Mouse (Mus musculus): Measurements from ENCODE around the gene Snx32. TPM values are rescaled to one million over a fixed set of nuclear protein-coding genes. Genes with fewer than 3 reads are reported as not detected.

Gene Snx32
- total RNA-seq, 2 experiments from 2014 or later = 81.5 to 89.0 TPM

- peak within 1 kb of the TSS; percentile 90 for H3K27ac ChIP-seq
Observed at GRCm38 (mm10) chr19:5460465-5460911, 49.9 kb downstream of the Snx32 start, which contains the start of gene Fibp. TSS of gene Fibp (plus strand) at chr19:5460615.

DNA sequence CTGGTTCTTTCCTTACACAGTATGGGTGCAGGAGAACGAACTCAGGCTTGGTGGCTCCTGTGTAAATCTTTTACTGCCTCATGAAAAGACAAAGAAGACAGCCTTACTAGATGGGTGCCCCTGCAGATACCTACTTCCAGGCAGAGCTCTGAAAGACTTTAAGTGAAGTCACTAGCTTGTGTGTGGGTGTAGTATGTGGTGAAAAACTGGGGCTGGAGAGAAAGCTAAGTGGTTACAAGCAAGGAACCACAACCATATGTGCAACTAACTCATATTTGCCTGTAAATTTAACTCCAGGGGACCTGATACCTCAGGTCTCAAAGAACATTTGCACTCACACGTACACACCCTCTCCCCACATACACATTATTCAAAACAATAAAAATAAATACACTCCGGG lies 50.4 kb downstream of the Snx32 start:
- TF ChIP-seq CTCF (IDR thresholded peaks at IDR 0.05) = no peak
- intact Hi-C loops (cut with DNase I) = loop anchor here (5.0 kb wide), 1 partner anchor 107 kb away; the partner anchor contains the start of gene Ap5b1
- Histone ChIP-seq H3K4me3 (peak overlapping the region; percentile 84), H3K27ac (peak overlapping the region; percentile 90)
- DNase-seq (ENCODE audit: extremely low spot score in 1 of 2, low spot score in 2 of 2) = no peak

More at GRCm38 (mm10) chr19:5460465-5460911, 49.9 kb downstream of the Snx32 start, which contains the start of gene Fibp:
- no peak for TF ChIP-seq CTCF (IDR thresholded peaks at IDR 0.05)
- intact Hi-C loops (cut with DNase I) = loop anchor here (5.0 kb wide), 1 partner anchor 107 kb away; the partner anchor contains the start of gene Ap5b1
- peak; percentile 86 to 88 for DNase-seq (ENCODE audit: extremely low spot score in 1 of 2, low spot score in 2 of 2)
- peak within 1 kb of the TSS; percentile 84 for H3K4me3 ChIP-seq

- Histone ChIP-seq H3K4me3 (no peak overlapping the region), H3K27ac (peak overlapping the region; percentile 99)
- intact Hi-C loops (cut with DNase I) = no loop called here
- TF ChIP-seq CTCF (IDR thresholded peaks at IDR 0.05) = no peak
- DNase-seq (ENCODE audit: extremely low spot score in 1 of 2, low spot score in 2 of 2) = no peak
Observed at GRCm38 (mm10) chr19:5459019-5459418, 51.3 kb downstream of the Snx32 start.

DNA sequence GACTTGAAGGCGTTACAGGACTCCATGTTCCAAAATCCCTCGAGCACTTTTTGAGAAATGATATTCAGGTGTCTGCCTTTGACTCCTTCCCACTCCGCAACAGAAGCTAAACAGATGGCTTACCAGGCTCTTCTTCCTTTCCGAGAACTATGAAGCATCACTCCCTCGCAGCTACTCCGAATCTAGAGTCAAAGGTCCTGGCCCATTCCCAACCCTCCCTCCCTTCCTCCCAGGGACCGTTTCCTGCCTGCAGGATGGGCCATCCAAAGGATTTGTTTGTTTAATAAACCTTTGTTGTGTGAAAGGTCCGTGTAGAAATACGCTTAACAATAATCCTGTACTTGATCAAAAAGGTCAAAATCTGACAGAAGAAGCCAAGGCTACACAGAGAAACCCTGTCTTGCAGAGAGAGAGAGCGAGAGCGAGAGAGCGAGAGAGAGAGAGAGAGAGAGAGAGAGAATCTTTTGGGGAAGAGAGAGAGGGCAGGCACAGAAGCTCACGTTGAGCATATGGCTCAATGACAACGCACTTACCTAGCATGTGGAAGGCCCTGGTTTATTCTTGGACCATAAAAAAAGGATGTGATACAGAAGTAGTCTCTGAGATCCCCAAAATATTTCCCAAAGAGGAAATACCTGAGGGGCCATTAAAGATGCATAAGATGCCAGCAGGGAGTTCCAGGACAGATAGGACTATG lies 52.4 kb downstream of the Snx32 start, which contains the start of gene Ccdc85b:
Ccdc85b (minus strand) TSS at position 149 of the 697 bp plus-strand sequence.
- no peak for TF ChIP-seq CTCF (IDR thresholded peaks at IDR 0.05)
- H3K4me3 ChIP-seq = peak within 1 kb of the TSS; percentile 63
- peak within 1 kb of the TSS; percentile 99 for H3K27ac ChIP-seq
- DNase-seq (ENCODE audit: extremely low spot score in 1 of 2, low spot score in 2 of 2) = no peak
- intact Hi-C loops (cut with DNase I) = loop anchor here (2.0 kb wide), 2 partner anchors 31 to 33 kb away; partner anchors contain the start of genes AI837181, Drap1 and Mus81

DNA sequence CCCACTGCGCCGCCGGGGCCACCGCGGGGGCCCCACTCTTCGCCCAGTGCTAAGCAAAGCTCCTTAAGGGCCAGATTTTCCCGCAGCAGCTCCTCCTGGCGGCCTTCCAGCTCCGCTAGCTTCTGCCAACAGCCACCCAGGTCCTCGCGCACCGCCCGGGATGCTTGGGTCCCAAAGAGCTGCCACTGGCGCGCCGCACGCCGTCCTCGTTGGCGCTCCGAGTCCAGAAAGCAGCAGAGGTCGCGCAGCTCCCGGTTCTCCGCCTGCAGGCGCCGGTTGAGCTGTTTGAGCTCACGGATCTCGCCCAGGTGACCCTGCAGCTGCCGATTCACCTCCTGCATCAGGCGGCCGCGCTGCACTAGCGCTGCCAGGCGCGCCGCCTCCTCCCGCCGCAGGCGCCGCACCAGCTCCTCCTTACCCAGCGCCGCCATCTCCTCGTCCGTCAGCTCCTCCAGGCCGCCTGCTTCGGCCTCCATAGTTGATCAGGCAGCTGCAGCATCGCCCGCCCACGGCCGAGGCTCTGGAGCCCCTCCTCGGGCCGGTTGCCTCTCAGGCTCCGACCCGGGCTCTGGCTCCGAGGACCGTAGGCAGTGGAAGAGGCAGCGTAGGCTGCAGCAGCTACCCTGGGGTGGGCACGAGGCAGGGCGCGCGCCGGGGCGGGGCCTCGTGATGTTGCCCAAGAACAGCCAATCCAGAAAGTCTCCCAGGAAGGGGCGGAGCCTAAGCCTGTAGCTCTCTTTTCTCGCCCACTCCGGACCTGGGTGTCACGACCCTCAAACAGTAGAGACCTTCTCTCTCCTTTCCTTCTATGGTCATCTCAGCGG lies 53.2 kb downstream of the Snx32 start:
- TF ChIP-seq CTCF (IDR thresholded peaks at IDR 0.05) = no peak; the same call in none of the 2 replicates
- DNase-seq (ENCODE audit: extremely low spot score in 1 of 2, low spot score in 2 of 2) = peak; percentile 94 to 96
- Histone ChIP-seq H3K4me3 (peak overlapping the region; percentile 63), H3K27ac (peak overlapping the region; percentile 99)
- intact Hi-C loops (cut with DNase I) = loop anchor here (2.0 kb wide), 2 partner anchors 32 kb away; partner anchors contain the start of genes AI837181, Drap1 and Mus81

DNA sequence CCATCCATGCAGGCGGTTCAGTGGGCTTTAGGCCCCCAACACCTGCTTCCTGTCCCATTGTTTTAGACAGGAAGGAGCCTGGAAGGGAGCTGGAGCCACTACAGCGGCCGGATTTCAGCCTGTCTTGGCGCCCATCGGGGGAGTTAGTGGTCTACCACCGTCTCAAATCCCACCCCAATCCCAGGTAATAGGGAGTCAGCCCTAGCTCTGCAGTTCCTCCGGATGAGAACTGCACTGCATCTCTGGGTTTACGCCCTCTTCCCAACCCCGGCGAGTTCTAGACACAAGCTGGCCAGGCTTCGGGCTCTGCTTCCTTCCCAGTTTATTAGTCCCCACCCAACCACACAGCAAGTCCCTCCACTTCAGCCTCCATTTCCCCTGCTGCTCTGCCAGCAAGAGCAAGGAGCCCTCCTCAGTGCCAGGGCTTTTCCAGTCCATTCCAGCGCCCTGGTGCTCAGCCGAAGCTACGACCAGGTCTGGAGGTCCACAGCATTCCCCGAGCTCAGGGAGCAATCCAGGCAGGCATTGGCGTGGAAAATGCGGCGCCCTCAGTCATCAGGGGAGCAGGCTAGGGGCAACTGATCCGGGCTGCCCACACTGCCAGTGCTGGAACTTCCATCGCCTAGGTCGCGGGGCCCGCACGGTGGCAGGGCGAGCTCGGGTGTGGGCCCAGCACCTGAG lies 54.0 kb downstream of the Snx32 start:
- Histone ChIP-seq H3K4me3 (peak overlapping the region; percentile 63), H3K27ac (peak overlapping the region; percentile 99)
- DNase-seq (ENCODE audit: extremely low spot score in 1 of 2, low spot score in 2 of 2) = no peak
- intact Hi-C loops (cut with DNase I) = loop anchor here (2.0 kb wide), 2 partner anchors 32 kb away; partner anchors contain the start of genes AI837181, Drap1 and Mus81
- TF ChIP-seq CTCF (IDR thresholded peaks at IDR 0.05) = no peak

- no peak for TF ChIP-seq CTCF (IDR thresholded peaks at IDR 0.05)
- H3K27ac ChIP-seq = peak overlapping the region; percentile 99
- H3K4me3 ChIP-seq = peak overlapping the region; percentile 63
- DNase-seq (ENCODE audit: extremely low spot score in 1 of 2, low spot score in 2 of 2) = no peak
- intact Hi-C loops (cut with DNase I) = no loop called here
Observed at GRCm38 (mm10) chr19:5455568-5455967, 54.8 kb downstream of the Snx32 start.

DNA sequence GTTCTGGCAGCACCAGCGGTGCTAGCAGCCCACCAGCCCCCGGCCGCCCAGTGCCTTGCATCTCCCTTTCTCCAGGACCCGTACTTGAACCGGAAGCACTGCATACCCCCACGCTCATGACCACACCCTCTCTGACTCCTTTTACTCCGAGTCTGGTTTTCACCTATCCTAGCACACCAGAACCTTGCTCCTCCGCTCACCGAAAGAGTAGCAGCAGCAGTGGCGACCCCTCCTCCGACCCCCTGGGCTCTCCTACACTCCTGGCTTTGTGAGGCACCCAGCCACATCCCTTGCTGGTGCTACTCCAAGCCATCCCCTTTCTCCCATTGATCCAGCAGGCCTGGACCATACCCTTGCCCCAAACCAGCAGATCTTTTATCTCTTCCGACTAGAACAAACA lies 55.3 kb downstream of the Snx32 start:
- peak overlapping the region; percentile 63 for H3K4me3 ChIP-seq
- no peak for DNase-seq (ENCODE audit: extremely low spot score in 1 of 2, low spot score in 2 of 2)
- H3K27ac ChIP-seq = no peak overlapping the region
- TF ChIP-seq CTCF (IDR thresholded peaks at IDR 0.05) = no peak
- intact Hi-C loops (cut with DNase I) = no loop called here

- intact Hi-C loops (cut with DNase I) = no loop called here
- Histone ChIP-seq H3K27ac (no peak overlapping the region), H3K4me3 (no peak overlapping the region)
- no peak for DNase-seq (ENCODE audit: extremely low spot score in 1 of 2, low spot score in 2 of 2)
- TF ChIP-seq CTCF (IDR thresholded peaks at IDR 0.05) = no peak; the same call in 1 of the 2 replicates
Observed at GRCm38 (mm10) chr19:5451766-5452165, 58.6 kb downstream of the Snx32 start.

GRCm38 (mm10) chr19:5449673-5450072 lies 60.7 kb downstream of the Snx32 start:
- intact Hi-C loops (cut with DNase I) = no loop called here
- H3K27ac ChIP-seq = no peak overlapping the region
- no peak for DNase-seq (ENCODE audit: extremely low spot score in 1 of 2, low spot score in 2 of 2)
- no peak for TF ChIP-seq CTCF (IDR thresholded peaks at IDR 0.05)
- H3K4me3 ChIP-seq = no peak overlapping the region
